Mouse (Mus musculus) gastrocnemius, adult 8-10 months (tissue): ENCODE data around the gene Gm11634. TPM values are rescaled to one million over a fixed set of nuclear protein-coding genes. Genes with fewer than 3 reads are reported as not detected.
A peak's percentile ranks its signal among the peaks of the same experiment; 100 is the strongest.
"Not testable (repeated sequence)": the region's sequence is repeated elsewhere in the genome, so short reads cannot be mapped to it uniquely, and the experiment has no call there.

Experiments
- DNase-seq, 2 experiments: peaks; one replicate each; pipeline ENCODE4 v3.0.0; 2022; ENCODE audit warnings: low spot score in 2 of 2
- total RNA-seq, 4 experiments: library from RNA; stranded (reverse); gene quantifications; 2 replicates each; pipeline ENCODE4 v1.2.4; 2022

Gm11634 gene
- total RNA-seq, result not detected

- no peak for DNase-seq
Measured at GRCm38 (mm10) chr11:101599156-101599555, at the start of gene Gm11634. TSS of gene Gm11634 (minus strand) at chr11:101599256.

- not testable (repeated sequence) for DNase-seq
Measured at GRCm38 (mm10) chr11:101647093-101647492, 48.0 kb upstream of the Gm11634 start.

- DNase-seq, result not testable (repeated sequence)
Measured at GRCm38 (mm10) chr11:101646283-101646794, 47.3 kb upstream of the Gm11634 start.

GRCm38 (mm10) chr11:101645411-101646282 is 46.6 kb upstream of the Gm11634 start:
- DNase-seq, result peak; percentile 42 to 62

GRCm38 (mm10) chr11:101645043-101645410 is 46.0 kb upstream of the Gm11634 start:
- DNase-seq, result not testable (repeated sequence)

- DNase-seq, result no peak
Measured at GRCm38 (mm10) chr11:101644591-101644990, 45.5 kb upstream of the Gm11634 start.

- no peak for DNase-seq
Measured at GRCm38 (mm10) chr11:101642931-101643330, 43.9 kb upstream of the Gm11634 start.

GRCm38 (mm10) chr11:101641710-101642642 is 42.9 kb upstream of the Gm11634 start:
- not testable (repeated sequence) for DNase-seq

GRCm38 (mm10) chr11:101640857-101641709 is 42.0 kb upstream of the Gm11634 start:
- DNase-seq, result peak; percentile 58 to 78

GRCm38 (mm10) chr11:101639761-101640160 is 40.7 kb upstream of the Gm11634 start:
- no peak for DNase-seq

- DNase-seq, result no peak
Measured at GRCm38 (mm10) chr11:101635660-101636059, 36.6 kb upstream of the Gm11634 start.

- not testable (repeated sequence) for DNase-seq
Measured at GRCm38 (mm10) chr11:101628733-101629417, 29.8 kb upstream of the Gm11634 start.

- peak; percentile 65 to 74 for DNase-seq
Measured at GRCm38 (mm10) chr11:101627857-101628559, 29.0 kb upstream of the Gm11634 start.

- peak; percentile 56 to 76 for DNase-seq
Measured at GRCm38 (mm10) chr11:101626995-101627856, 28.2 kb upstream of the Gm11634 start, which contains the start of gene Rdm1. TSS of gene Rdm1 (plus strand) at chr11:101627195.

- peak in 1 of 2 experiments; percentile 5 for DNase-seq
Measured at GRCm38 (mm10) chr11:101626649-101626994, 27.6 kb upstream of the Gm11634 start.

GRCm38 (mm10) chr11:101620022-101620655 is 21.1 kb upstream of the Gm11634 start:
- not testable (repeated sequence) for DNase-seq

- no peak for DNase-seq
Measured at GRCm38 (mm10) chr11:101618596-101618995, 19.5 kb upstream of the Gm11634 start.

GRCm38 (mm10) chr11:101617849-101618248 is 18.8 kb upstream of the Gm11634 start:
- no peak for DNase-seq
